Comparison of ENCODE assay signal across 26 mouse cellular contexts in genomic region chr10:79585136-79585535, GRCm38 (mm10). TPM values are rescaled to one million over a fixed set of nuclear protein-coding genes. Genes with fewer than 3 reads are reported as not detected.
"Had no signal": no experiment of that assay in that cellular context is flagged by ENCODE, and none has a peak within 500 bp of the region (broad histone marks: within the 10 kb centered on the region; RNA-seq: fewer than 3 reads in every experiment).

No protein-coding gene starts in this region.

- H3K4me1 ChIP-seq: liver, embryonic 15.5 days; midbrain, embryonic 10.5 days; neural tube, embryonic 13.5 days; neural tube, embryonic 15.5 days had no signal

- ATAC-seq: midbrain, embryonic 16.5 days had no signal

- H3K36me3 ChIP-seq: liver, embryonic 15.5 days; midbrain, embryonic 10.5 days; neural tube, embryonic 13.5 days; neural tube, embryonic 15.5 days had no signal

- DNase-seq: lung, adult 18-20 months; lung, embryonic 14.5 days; lung, postnatal 10 days; lung, postnatal 4 days; midbrain, embryonic 14.5 days; retina, postnatal 1 day; right cerebral cortex, adult 18-20 months; right cerebral cortex, postnatal 25 days; right cerebral cortex, postnatal 4 days; thymus, adult 2 months; thymus, postnatal 25 days; thymus, postnatal 4 days had no signal

- H3K27me3 ChIP-seq: liver, embryonic 15.5 days; neural tube, embryonic 13.5 days; neural tube, embryonic 15.5 days had no signal

- H3K9me3 ChIP-seq: liver, embryonic 15.5 days; midbrain, embryonic 10.5 days; neural tube, embryonic 13.5 days; neural tube, embryonic 15.5 days had no signal

- H3K4me2 ChIP-seq: liver, embryonic 15.5 days; lung, embryonic 14.5 days; neural tube, embryonic 13.5 days; neural tube, embryonic 15.5 days had no signal

- H3K9ac ChIP-seq: liver, embryonic 15.5 days; lung, embryonic 14.5 days; neural tube, embryonic 13.5 days; neural tube, embryonic 15.5 days had no signal

- H3K27ac ChIP-seq: liver, embryonic 15.5 days; midbrain, embryonic 10.5 days; neural tube, embryonic 13.5 days; neural tube, embryonic 15.5 days had no signal

- H3K4me3 ChIP-seq: liver, embryonic 15.5 days; midbrain, embryonic 10.5 days; myocyte; neural tube, embryonic 13.5 days; neural tube, embryonic 15.5 days had no signal

RNA-seq across cellular contexts. Expression of gene Theg, which starts 2.0 kb away (rescaled TPM):
- total RNA-seq: megakaryocyte, adult 5-6 weeks; megakaryocyte-erythroid progenitor cell, adult 5-6 weeks had no signal
- polyA plus RNA-seq: liver, embryonic 15.5 days; lung, embryonic 14.5 days; lung, embryonic 16.5 days; midbrain, embryonic 10.5 days; midbrain, embryonic 14.5 days; midbrain, embryonic 16.5 days; myocyte; neural tube, embryonic 11.5 days; neural tube, embryonic 13.5 days; small intestine, adult 2 months; stomach, embryonic 14.5 days; stomach, embryonic 16.5 days; thymus, adult 2 months; urinary bladder, adult 2 months had no signal

RNA-seq across cellular contexts. Expression of gene C2cd4c, which starts 28.7 kb away (rescaled TPM):
- total RNA-seq: megakaryocyte, adult 5-6 weeks; megakaryocyte-erythroid progenitor cell, adult 5-6 weeks had no signal
- polyA plus RNA-seq: liver, embryonic 15.5 days; lung, embryonic 14.5 days; lung, embryonic 16.5 days had no signal

RNA-seq across cellular contexts. Expression of gene Shc2, which starts 52.6 kb away (rescaled TPM):
- total RNA-seq: megakaryocyte, adult 5-6 weeks; megakaryocyte-erythroid progenitor cell, adult 5-6 weeks had no signal
